Mouse (Mus musculus): ENCODE measurements around the gene Gm20903.
"Not testable (repeated sequence)": the region's sequence is repeated elsewhere in the genome, so short reads cannot be mapped to it uniquely, and the experiment has no call there.

Gene Gm20903

GRCm38 (mm10) chrY:73669015-73669414 lies at the start of gene Gm20903:
Gene Gm20903 (plus strand): TSS chrY:73669315.
- DNase-seq (ENCODE audit: low spot score in 2 of 2), result not testable (repeated sequence)

All from urinary bladder, adult 18-20 months (tissue).